ENCODE assay signal across 8 mouse cellular contexts in the genomic region with DNA sequence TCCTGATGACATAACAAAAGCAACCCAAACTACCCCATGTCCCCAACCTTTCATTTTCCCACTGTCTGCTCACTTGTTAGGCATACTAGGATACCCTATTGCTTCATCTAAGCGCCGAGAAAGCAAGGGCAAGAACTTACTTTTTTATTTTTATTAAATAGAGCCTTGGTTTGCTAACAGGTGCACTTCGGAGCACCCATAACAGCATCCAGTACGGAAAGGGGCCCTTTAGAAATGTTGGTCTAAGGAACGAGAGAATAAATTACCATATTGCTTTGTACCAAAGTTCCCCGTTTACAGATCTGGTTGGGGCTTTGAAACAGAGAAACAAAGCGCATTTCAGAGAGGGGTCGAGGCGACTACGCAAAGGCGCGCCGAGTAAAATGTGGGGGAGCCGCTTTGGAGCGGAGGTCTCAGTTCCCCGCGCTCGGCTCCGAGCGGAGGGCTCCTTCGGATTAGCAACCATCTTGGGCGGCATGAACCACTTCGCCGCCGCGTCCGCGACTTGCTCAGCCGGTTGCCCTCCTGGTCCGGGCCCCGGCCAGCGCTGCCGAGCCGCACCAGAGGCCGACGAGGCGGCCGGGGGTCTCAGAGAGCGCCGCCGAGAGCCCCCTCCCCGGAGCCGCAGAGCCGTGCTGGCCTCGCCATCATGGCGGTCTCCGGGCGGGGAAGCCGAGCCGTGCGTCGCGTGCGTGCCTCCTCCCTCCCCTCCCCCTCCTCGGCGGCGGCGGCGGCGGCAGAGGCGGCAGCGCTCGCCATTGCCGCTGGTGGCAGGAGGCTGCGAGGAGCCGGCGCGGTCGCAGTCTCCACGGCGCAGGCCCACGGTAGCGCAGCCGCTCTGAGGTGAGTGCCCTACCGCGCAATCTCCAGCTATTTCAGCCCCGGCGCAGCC. TPM values are rescaled to one million over a fixed set of nuclear protein-coding genes. Genes with fewer than 3 reads are reported as not detected.
DNase-seq lines count a peak whose midpoint lies in the region; ATAC-seq and TF ChIP-seq lines count a peak whose summit lies in the region.

TSS of gene Nrf1 (plus strand) at position 718 of the 892 bp plus-strand sequence.

- peak within 1 kb of the TSS; percentile 99 for H3K9ac ChIP-seq in hindbrain, postnatal 0 days (replicated peaks; ENCODE audit: low read length)

- peak within 1 kb of the TSS; percentile 100 for H3K27ac ChIP-seq in cortical plate, adult 2 months (ENCODE audit: insufficient read depth, low read length)
- H3K27ac ChIP-seq in hindbrain, postnatal 0 days = peak within 1 kb of the TSS; percentile 100

- H3K9me3 ChIP-seq in hindbrain, postnatal 0 days (ENCODE audit: low read length) = no peaks in the 10 kb centered on the region

- peaks cover 8% of the 10 kb centered on the region for H3K4me1 ChIP-seq in cortical plate, adult 2 months (ENCODE audit: control insufficient read depth, insufficient read depth, low read length)
- peaks cover 13% of the 10 kb centered on the region for H3K4me1 ChIP-seq in hindbrain, postnatal 0 days (ENCODE audit: insufficient read depth, low read length)

- peak; percentile 54; the same call in 1 of the 2 replicates for TF ChIP-seq POLR2A in cortical plate, adult 2 months (IDR thresholded peaks at IDR 0.05; ENCODE audit: extremely low read depth, insufficient read depth, low read length)

- H3K4me2 ChIP-seq in hindbrain, postnatal 0 days (ENCODE audit: low read depth, low read length) = peak within 1 kb of the TSS; percentile 83

- no peaks in the 10 kb centered on the region for H3K27me3 ChIP-seq in hindbrain, postnatal 0 days (ENCODE audit: insufficient read depth, low read length)

- DNase-seq in adipocyte (ENCODE audit: low spot score) = peak; percentile 92
- peak; percentile 78 to 82 for DNase-seq in gastrocnemius, adult 8-10 months (ENCODE audit: low spot score in 2 of 2)
- peak; percentile 97 for DNase-seq in hindbrain, postnatal 0 days (ENCODE audit: low spot score)
- DNase-seq in left cerebral cortex, adult 18-20 months (ENCODE audit: low spot score in 2 of 2) = peak; percentile 90 to 96
- DNase-seq in lung, postnatal 4 days = peak; percentile 95 to 97
- peak; percentile 95 for DNase-seq in retina, postnatal 1 day
- peak; percentile 97 for DNase-seq in thymus, postnatal 4 days

- peak within 1 kb of the TSS; percentile 73 for H3K4me3 ChIP-seq in cortical plate, adult 2 months (ENCODE audit: insufficient read depth, low read length)
- H3K4me3 ChIP-seq in hindbrain, postnatal 0 days (ENCODE audit: low read length) = peak within 1 kb of the TSS; percentile 98

- peak; percentile 97 for ATAC-seq in hindbrain, postnatal 0 days

- no peaks in the 10 kb centered on the region for H3K36me3 ChIP-seq in hindbrain, postnatal 0 days (ENCODE audit: insufficient read depth, low read length)

- TF ChIP-seq CTCF in cortical plate, adult 2 months (IDR thresholded peaks at IDR 0.05; ENCODE audit: extremely low read depth, insufficient read depth, low read length) = no peak
- no peak for TF ChIP-seq CTCF in hindbrain, postnatal 0 days (IDR thresholded peaks at IDR 0.05; ENCODE audit: low read depth)

- 4% methylated on average over 66 of the region's 78 CpGs for WGBS in hindbrain, postnatal 0 days

RNA-seq across cellular contexts. Expression of gene Nrf1, which starts in this region (rescaled TPM):
- polyA plus RNA-seq in cortical plate, adult 2 months (2012; rRNA removed) = 26.2 and 26.7 TPM in 2 replicates
- 10 to 100 TPM; 10.8 to 13.6 (median 11.7) TPM for total RNA-seq in gastrocnemius, adult 8-10 months (2022)
- 71.9 and 77.7 TPM in 2 replicates for total RNA-seq in hindbrain, postnatal 0 days (2014; rRNA removed)
- 21.3 and 24.5 TPM in 2 replicates for polyA plus RNA-seq in hindbrain, postnatal 0 days (2015; fragmentation: Nextera tagmentation; extraction: Ambion mirVana)
- 10 to 100 TPM; 20.6 to 24.8 TPM for total RNA-seq in left cerebral cortex, adult 18-20 months (2021)

Comparison
In these comparisons a context has a peak if more than half of its experiments do, and no peak if none do; other contexts are left out.
1. Peak in every context shown above with its lines: DNase-seq, ATAC-seq, H3K4me3 ChIP-seq and H3K27ac ChIP-seq.